Mouse (Mus musculus): ENCODE results near the gene Parp16.
A peak's percentile ranks its signal among the peaks of the same experiment; 100 is the strongest.

DNA sequence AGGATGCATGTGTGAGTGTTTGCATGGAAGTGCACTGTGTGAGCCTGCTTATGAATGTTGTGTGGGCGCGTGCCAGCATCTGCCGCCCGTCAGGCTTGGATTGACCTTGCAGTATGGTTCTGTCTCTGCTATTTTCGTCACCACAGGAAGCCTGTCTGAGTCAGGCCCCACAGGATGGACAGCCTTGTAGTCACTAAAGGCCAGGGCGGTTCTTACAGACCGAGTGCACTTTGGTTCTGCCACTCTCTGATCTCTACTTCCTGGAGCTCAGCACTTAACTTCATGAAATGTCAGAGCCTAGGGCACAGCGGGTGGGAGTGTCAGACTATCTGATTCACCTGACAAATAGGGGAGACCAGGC is 448 bp downstream of the Parp16 start:
- TF ChIP-seq CHD2 (IDR thresholded peaks at IDR 0.05; ENCODE audit: low read length) (no peak), CTCF (conservative IDR thresholded peaks at IDR 0.05 in 1 of 2, IDR thresholded peaks at IDR 0.05 in 1 of 2; ENCODE audit: low read depth in 2 of 2, low read length in 2 of 2) (no peak), SIN3A (IDR thresholded peaks at IDR 0.05; ENCODE audit: low read length) (no peak), POLR2A (IDR thresholded peaks at IDR 0.05; ENCODE audit: low read depth, low read length) (no peak), EP300 (IDR thresholded peaks at IDR 0.05; ENCODE audit: low read length) (no peak), MAFK (IDR thresholded peaks at IDR 0.05; ENCODE audit: insufficient replicate concordance, low read length) (no peak), SMC3 (IDR thresholded peaks at IDR 0.05; ENCODE audit: low read depth, low read length) (no peak), MEF2A (IDR thresholded peaks at IDR 0.05; ENCODE audit: borderline replicate concordance, low read depth, low read length) (peak; percentile 29; the same call in 1 of the 2 replicates)
